Mouse (Mus musculus): ENCODE measurements around the gene Chd5. TPM values are rescaled to one million over a fixed set of nuclear protein-coding genes. Genes with fewer than 3 reads are reported as not detected.

The Chd5 gene
- polyA plus RNA-seq, 1 experiment from 2014 or later: 4.8 TPM

GRCm38 (mm10) chr4:152345120-152345889, 6.9 kb downstream of the Chd5 start:
- Histone ChIP-seq H3K36me3 (no peaks in the 10 kb centered on the region), H3K27ac (no peak overlapping the region), H3K9me3 (replicated peaks) (no peaks in the 10 kb centered on the region), H3K27me3 (peaks cover 58% of the 10 kb centered on the region), H3K4me1 (peaks cover 16% of the 10 kb centered on the region), H3K4me2 (replicated peaks) (no peak overlapping the region), H3K4me3 (no peak overlapping the region), H3K9ac (no peak overlapping the region)
- WGBS: 57% methylated on average over 7 of the region's 7 CpGs
- ATAC-seq (ENCODE audit: low FRiP score): no peak

- Histone ChIP-seq H3K4me3 (0 out of 2 replicates have a peak overlapping the region, but pooled peaks have one; percentile 7), H3K27me3 (peaks cover 68% of the 10 kb centered on the region), H3K9ac (peak overlapping the region; percentile 48; the same call in 1 of the 2 replicates), H3K4me1 (peaks cover 30% of the 10 kb centered on the region), H3K9me3 (replicated peaks) (no peaks in the 10 kb centered on the region), H3K36me3 (no peaks in the 10 kb centered on the region), H3K4me2 (replicated peaks) (peak overlapping the region; percentile 44), H3K27ac (peak overlapping the region; percentile 77)
- ATAC-seq (ENCODE audit: low FRiP score): peak; percentile 44
- 8% methylated on average over 15 of the region's 17 CpGs for WGBS
Observed at GRCm38 (mm10) chr4:152349837-152350381, 11.5 kb downstream of the Chd5 start.

GRCm38 (mm10) chr4:152350722-152351421, 12.4 kb downstream of the Chd5 start:
- H3K4me3 ChIP-seq: no peak overlapping the region
- peaks cover 68% of the 10 kb centered on the region for H3K27me3 ChIP-seq
- H3K4me2 ChIP-seq (replicated peaks): no peak overlapping the region
- H3K4me1 ChIP-seq: peaks cover 30% of the 10 kb centered on the region
- no peaks in the 10 kb centered on the region for H3K9me3 ChIP-seq (replicated peaks)
- no peak for ATAC-seq (ENCODE audit: low FRiP score)
- no peak overlapping the region for H3K9ac ChIP-seq
- WGBS: 39% methylated on average over 8 of the region's 8 CpGs
- H3K36me3 ChIP-seq: no peaks in the 10 kb centered on the region
- no peak overlapping the region for H3K27ac ChIP-seq

GRCm38 (mm10) chr4:152351422-152352305, 13.2 kb downstream of the Chd5 start:
- Histone ChIP-seq H3K4me2 (replicated peaks) (no peak overlapping the region), H3K9me3 (replicated peaks) (no peaks in the 10 kb centered on the region), H3K4me1 (peaks cover 30% of the 10 kb centered on the region), H3K36me3 (no peaks in the 10 kb centered on the region), H3K4me3 (no peak overlapping the region), H3K9ac (no peak overlapping the region), H3K27ac (no peak overlapping the region), H3K27me3 (peaks cover 68% of the 10 kb centered on the region)
- ATAC-seq (ENCODE audit: low FRiP score): peak; percentile 15; the same call in 1 of the 2 replicates
- 13% methylated on average over 14 of the region's 14 CpGs for WGBS

GRCm38 (mm10) chr4:152353886-152354637, 15.6 kb downstream of the Chd5 start:
- peaks cover 58% of the 10 kb centered on the region for H3K27me3 ChIP-seq

GRCm38 (mm10) chr4:152355672-152356071, 17.2 kb downstream of the Chd5 start:
- H3K9ac ChIP-seq: no peak overlapping the region
- H3K27ac ChIP-seq: no peak overlapping the region
- no peak for ATAC-seq (ENCODE audit: low FRiP score)
- peaks cover 62% of the 10 kb centered on the region for H3K27me3 ChIP-seq
- H3K9me3 ChIP-seq (replicated peaks): no peaks in the 10 kb centered on the region
- 77% methylated on average over 7 of the region's 7 CpGs for WGBS
- H3K4me2 ChIP-seq (replicated peaks): no peak overlapping the region
- H3K4me3 ChIP-seq: no peak overlapping the region
- peaks cover 17% of the 10 kb centered on the region for H3K4me1 ChIP-seq
- H3K36me3 ChIP-seq: no peaks in the 10 kb centered on the region

More at GRCm38 (mm10) chr4:152353886-152354637, 15.6 kb downstream of the Chd5 start:
- H3K36me3 ChIP-seq: no peaks in the 10 kb centered on the region
- H3K27ac ChIP-seq: no peak overlapping the region
- H3K9ac ChIP-seq: no peak overlapping the region
- no peak overlapping the region for H3K4me3 ChIP-seq
- H3K9me3 ChIP-seq (replicated peaks): no peaks in the 10 kb centered on the region
- peaks cover 27% of the 10 kb centered on the region for H3K4me1 ChIP-seq
- no peak for ATAC-seq (ENCODE audit: low FRiP score)
- no peak overlapping the region for H3K4me2 ChIP-seq (replicated peaks)
- 82% methylated on average over 14 of the region's 14 CpGs for WGBS

- H3K27ac ChIP-seq: no peak overlapping the region
- peaks cover 35% of the 10 kb centered on the region for H3K27me3 ChIP-seq
- H3K9ac ChIP-seq: no peak overlapping the region
- no peaks in the 10 kb centered on the region for H3K36me3 ChIP-seq
- 7% methylated on average over 11 of the region's 11 CpGs for WGBS
- H3K4me2 ChIP-seq (replicated peaks): no peak overlapping the region
- H3K9me3 ChIP-seq (replicated peaks): no peaks in the 10 kb centered on the region
- no peak for ATAC-seq (ENCODE audit: low FRiP score)
- H3K4me1 ChIP-seq: peaks cover 8% of the 10 kb centered on the region
- H3K4me3 ChIP-seq: no peak overlapping the region
Observed at GRCm38 (mm10) chr4:152359700-152360099, 21.2 kb downstream of the Chd5 start.

- peak overlapping the region; percentile 36 for H3K4me2 ChIP-seq (replicated peaks)
- ATAC-seq (ENCODE audit: low FRiP score): peak; percentile 46; the same call in 1 of the 2 replicates
- H3K4me1 ChIP-seq: peaks cover 16% of the 10 kb centered on the region
- H3K9me3 ChIP-seq (replicated peaks): no peaks in the 10 kb centered on the region
- H3K4me3 ChIP-seq: 0 out of 2 replicates have a peak overlapping the region, but pooled peaks have one; percentile 0
- WGBS: under 1% methylated on average over 21 of the region's 24 CpGs
- no peaks in the 10 kb centered on the region for H3K36me3 ChIP-seq
- H3K27ac ChIP-seq: no peak overlapping the region
- peaks cover 34% of the 10 kb centered on the region for H3K27me3 ChIP-seq
- H3K9ac ChIP-seq: no peak overlapping the region
Observed at GRCm38 (mm10) chr4:152360855-152361254, 22.4 kb downstream of the Chd5 start.

GRCm38 (mm10) chr4:152362180-152362579, 23.7 kb downstream of the Chd5 start:
- Histone ChIP-seq H3K4me3 (no peak overlapping the region), H3K36me3 (no peaks in the 10 kb centered on the region), H3K4me2 (replicated peaks) (no peak overlapping the region), H3K9me3 (replicated peaks) (no peaks in the 10 kb centered on the region), H3K27ac (no peak overlapping the region), H3K9ac (no peak overlapping the region), H3K4me1 (peaks cover 16% of the 10 kb centered on the region), H3K27me3 (peaks cover 42% of the 10 kb centered on the region)
- no peak for ATAC-seq (ENCODE audit: low FRiP score)
- 72% methylated on average over 9 of the region's 9 CpGs for WGBS

GRCm38 (mm10) chr4:152365228-152365627, 26.8 kb downstream of the Chd5 start:
- Histone ChIP-seq H3K27ac (no peak overlapping the region), H3K4me1 (peaks cover 16% of the 10 kb centered on the region), H3K9ac (no peak overlapping the region), H3K36me3 (no peaks in the 10 kb centered on the region), H3K4me2 (replicated peaks) (no peak overlapping the region), H3K4me3 (no peak overlapping the region), H3K27me3 (peaks cover 24% of the 10 kb centered on the region), H3K9me3 (replicated peaks) (no peaks in the 10 kb centered on the region)
- WGBS: 49% methylated on average over 7 of the region's 7 CpGs
- no peak for ATAC-seq (ENCODE audit: low FRiP score)

- Histone ChIP-seq H3K9ac (no peak overlapping the region), H3K4me2 (replicated peaks) (no peak overlapping the region), H3K27ac (no peak overlapping the region), H3K4me3 (no peak overlapping the region), H3K9me3 (replicated peaks) (peaks cover 2% of the 10 kb centered on the region; the same call in 1 of the 2 replicates), H3K27me3 (peaks cover 6% of the 10 kb centered on the region), H3K4me1 (no peaks in the 10 kb centered on the region), H3K36me3 (no peaks in the 10 kb centered on the region)
- no peak for ATAC-seq (ENCODE audit: low FRiP score)
- 88% methylated on average over 17 of the region's 17 CpGs for WGBS
Observed at GRCm38 (mm10) chr4:152382528-152383252, 44.2 kb downstream of the Chd5 start.
